22 mouse cellular contexts compared by ENCODE assay signal in genomic region chr13:88510850-88511554, GRCm38 (mm10).
A peak's percentile ranks its signal among the peaks of the same experiment; 100 is the strongest.
DNase-seq lines count a peak whose midpoint lies in the region; ATAC-seq and TF ChIP-seq lines count a peak whose summit lies in the region.
"Had no signal": no experiment of that assay in that cellular context is flagged by ENCODE, and none has a peak within 500 bp of the region (broad histone marks: within the 10 kb centered on the region; RNA-seq: fewer than 3 reads in every experiment).

No protein-coding gene starts in this region.

- no peak overlapping the region for H3K4me2 ChIP-seq in lung, embryonic 14.5 days
- H3K4me2 ChIP-seq in lung, postnatal 0 days (replicated peaks; ENCODE audit: low read depth, low read length): no peak overlapping the region
- H3K4me2 ChIP-seq: embryonic facial prominence, embryonic 12.5 days; forebrain, embryonic 13.5 days; forebrain, embryonic 15.5 days had no signal

- no peak for TF ChIP-seq CTCF in lung, embryonic 14.5 days (IDR thresholded peaks at IDR 0.05; ENCODE audit: low read depth)
- TF ChIP-seq CTCF in lung, postnatal 0 days (IDR thresholded peaks at IDR 0.05): no peak

- no peak overlapping the region for H3K27ac ChIP-seq in lung, embryonic 14.5 days (ENCODE audit: low read depth)
- no peak overlapping the region for H3K27ac ChIP-seq in lung, postnatal 0 days (ENCODE audit: low read length)
- H3K27ac ChIP-seq: embryonic facial prominence, embryonic 10.5 days; embryonic facial prominence, embryonic 12.5 days; forebrain, embryonic 13.5 days; forebrain, embryonic 15.5 days had no signal

- WGBS in lung, embryonic 14.5 days: 66% methylated on average over 1 of the region's 1 CpGs
- WGBS in lung, postnatal 0 days: 44% methylated on average over 1 of the region's 1 CpGs

- no peak overlapping the region for H3K4me3 ChIP-seq in lung, embryonic 14.5 days (ENCODE audit: low read depth, low read length)
- H3K4me3 ChIP-seq in lung, postnatal 0 days (ENCODE audit: low read depth, low read length): no peak overlapping the region
- H3K4me3 ChIP-seq: embryonic facial prominence, embryonic 10.5 days; embryonic facial prominence, embryonic 12.5 days; forebrain, embryonic 13.5 days; forebrain, embryonic 15.5 days had no signal

- H3K4me1 ChIP-seq in lung, embryonic 14.5 days (ENCODE audit: insufficient read depth): no peaks in the 10 kb centered on the region
- no peaks in the 10 kb centered on the region for H3K4me1 ChIP-seq in lung, postnatal 0 days (ENCODE audit: insufficient read depth, low read depth, low read length)
- H3K4me1 ChIP-seq: embryonic facial prominence, embryonic 10.5 days; embryonic facial prominence, embryonic 12.5 days; forebrain, embryonic 13.5 days; forebrain, embryonic 15.5 days had no signal

- no peaks in the 10 kb centered on the region for H3K27me3 ChIP-seq in lung, embryonic 14.5 days (ENCODE audit: insufficient read depth, low read length)
- no peaks in the 10 kb centered on the region for H3K27me3 ChIP-seq in lung, postnatal 0 days (replicated peaks; ENCODE audit: insufficient read depth, low read length)
- H3K27me3 ChIP-seq: CH12.LX; embryonic facial prominence, embryonic 12.5 days; forebrain, embryonic 13.5 days; forebrain, embryonic 15.5 days had no signal

- peak; percentile 58; the same call in 1 of the 2 replicates for ATAC-seq in lung, embryonic 14.5 days (ENCODE audit: insufficient read depth)
- ATAC-seq in lung, postnatal 0 days: peak; percentile 71
- ATAC-seq: CD4-positive, CD25-positive, alpha-beta regulatory T cell, adult 4 months; forebrain, embryonic 13.5 days; forebrain, embryonic 15.5 days; forebrain, postnatal 0 days had no signal

- peak; percentile 10 for DNase-seq in lung, embryonic 14.5 days
- DNase-seq in lung, postnatal 4 days: no peak
- DNase-seq in lung, postnatal 0 days (ENCODE audit: low spot score): peak; percentile 18
- DNase-seq in lung, postnatal 14 days: no peak
- peak; percentile 8 for DNase-seq in Muller cell, postnatal 12 days (ENCODE audit: inconsistent ontology term)
- DNase-seq: adrenal gland, adult 2 months; adrenal gland, postnatal 10 days; adrenal gland, postnatal 25 days; B cell, adult 2 months; cerebellum, adult 11 months; cerebellum, adult 18-20 months; cerebellum, adult 9-10 months; cerebellum, postnatal 10 days; cerebellum, postnatal 25 days; forebrain, postnatal 0 days had no signal

- H3K9me3 ChIP-seq in lung, embryonic 14.5 days (ENCODE audit: low read depth, low read length): no peaks in the 10 kb centered on the region
- H3K9me3 ChIP-seq in lung, postnatal 0 days (ENCODE audit: low read length): no peaks in the 10 kb centered on the region
- H3K9me3 ChIP-seq: embryonic facial prominence, embryonic 10.5 days; embryonic facial prominence, embryonic 12.5 days; forebrain, embryonic 13.5 days; forebrain, embryonic 15.5 days had no signal

- H3K9ac ChIP-seq in lung, embryonic 14.5 days: no peak overlapping the region
- no peak overlapping the region for H3K9ac ChIP-seq in lung, postnatal 0 days (replicated peaks; ENCODE audit: low read depth)
- H3K9ac ChIP-seq: embryonic facial prominence, embryonic 12.5 days; forebrain, embryonic 13.5 days; forebrain, embryonic 15.5 days; forebrain, postnatal 0 days had no signal

- H3K36me3 ChIP-seq in lung, embryonic 14.5 days (ENCODE audit: insufficient read depth): no peaks in the 10 kb centered on the region
- H3K36me3 ChIP-seq in lung, postnatal 0 days (ENCODE audit: insufficient read depth, low read length): no peaks in the 10 kb centered on the region
- H3K36me3 ChIP-seq: embryonic facial prominence, embryonic 10.5 days; embryonic facial prominence, embryonic 12.5 days; forebrain, embryonic 15.5 days; G1E had no signal

- TF ChIP-seq EP300 in lung, postnatal 0 days (IDR thresholded peaks at IDR 0.05): no peak

Comparison
In these comparisons a context has a peak if more than half of its experiments do, and no peak if none do; other contexts are left out.
1. DNase-seq: peak in lung, embryonic 14.5 days (single experiment), lung, postnatal 0 days (single experiment) and Muller cell, postnatal 12 days (single experiment); none in lung, postnatal 4 days (0 of 2) and lung, postnatal 14 days (single experiment).